Mouse (Mus musculus): ENCODE measurements around the gene Taf6l.
"Not testable (repeated sequence)": the region's sequence is repeated elsewhere in the genome, so short reads cannot be mapped to it uniquely, and the experiment has no call there.

Gene Taf6l

DNA sequence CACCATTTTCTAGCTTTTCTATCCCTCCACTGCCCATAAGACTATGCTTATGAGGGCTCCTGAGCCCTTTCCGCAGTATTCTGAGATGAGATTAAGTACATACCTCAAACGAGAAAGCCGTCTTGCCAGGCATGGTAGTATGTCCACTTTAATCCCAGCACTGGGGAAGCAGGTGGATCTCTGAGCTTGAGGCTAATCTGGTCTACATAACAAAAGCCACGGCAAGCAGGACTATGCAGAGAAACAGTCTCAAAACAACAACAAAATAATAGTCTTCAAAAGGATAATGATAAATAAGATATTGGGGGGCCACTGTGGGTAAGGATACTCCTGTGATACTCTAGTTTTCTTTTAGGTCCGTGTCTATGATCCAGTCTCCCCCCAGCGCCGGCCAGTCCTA, 47.3 kb downstream of the Taf6l start:
- no peak for DNase-seq (ENCODE audit: low read depth, low spot score)

DNA sequence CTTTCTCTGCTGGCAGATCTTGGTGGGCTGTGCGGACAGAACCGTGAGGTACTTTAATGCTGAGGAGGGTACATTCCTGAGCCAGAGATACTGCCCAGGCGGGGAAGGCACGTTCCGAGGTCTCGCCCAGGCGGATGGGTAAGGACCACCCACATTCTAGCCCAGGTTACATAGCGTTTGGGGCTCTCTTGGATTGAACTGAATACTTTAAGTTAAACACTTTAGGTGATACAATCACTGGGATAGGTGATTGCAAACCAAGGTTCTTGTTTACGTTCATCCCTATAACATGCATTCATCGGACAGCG, 50.1 kb downstream of the Taf6l start:
- DNase-seq (ENCODE audit: low read depth, low spot score), result no peak

DNA sequence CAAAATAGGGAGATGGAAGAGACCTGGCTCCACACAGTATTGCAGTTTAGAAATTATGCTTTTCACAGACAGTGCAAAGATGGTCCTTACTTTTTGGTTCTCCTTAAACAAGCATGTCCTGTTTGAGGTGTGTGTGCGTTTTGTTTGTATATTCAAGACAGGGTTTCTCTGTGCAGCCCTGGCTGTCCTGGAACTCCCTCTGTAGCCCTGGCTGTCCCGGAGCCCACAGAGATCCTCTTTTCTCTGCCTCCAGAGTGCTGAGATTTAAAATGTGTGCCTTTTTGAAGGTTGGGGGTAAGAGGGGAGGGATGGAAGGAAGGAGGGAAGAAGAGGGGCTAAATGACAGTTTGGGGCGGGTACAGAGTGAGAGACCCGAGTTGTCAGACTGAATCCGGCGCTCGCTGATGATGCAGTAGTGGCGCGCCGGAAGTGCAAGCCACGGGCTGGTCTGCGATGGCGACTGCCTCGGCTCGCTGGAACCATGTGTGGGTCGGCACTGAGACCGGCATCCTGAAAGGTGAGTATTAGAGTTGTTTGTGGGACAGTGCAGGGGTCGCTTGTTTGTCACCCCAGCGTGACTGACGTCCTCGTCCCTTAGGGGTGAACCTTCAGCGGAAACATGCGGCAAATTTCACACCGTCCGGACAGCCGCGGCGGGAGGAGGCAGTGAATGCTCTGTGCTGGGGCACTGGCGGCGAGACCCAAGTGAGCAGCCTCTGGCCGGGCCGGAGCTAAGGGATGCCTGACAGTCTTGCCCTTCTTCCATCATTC, 50.6 kb downstream of the Taf6l start, which contains the start of gene Wdr74:
Gene Wdr74, plus strand, starts transcription at position 439 of the 771 bp plus-strand sequence.
- DNase-seq (ENCODE audit: low read depth, low spot score), result peak; percentile 94

DNA sequence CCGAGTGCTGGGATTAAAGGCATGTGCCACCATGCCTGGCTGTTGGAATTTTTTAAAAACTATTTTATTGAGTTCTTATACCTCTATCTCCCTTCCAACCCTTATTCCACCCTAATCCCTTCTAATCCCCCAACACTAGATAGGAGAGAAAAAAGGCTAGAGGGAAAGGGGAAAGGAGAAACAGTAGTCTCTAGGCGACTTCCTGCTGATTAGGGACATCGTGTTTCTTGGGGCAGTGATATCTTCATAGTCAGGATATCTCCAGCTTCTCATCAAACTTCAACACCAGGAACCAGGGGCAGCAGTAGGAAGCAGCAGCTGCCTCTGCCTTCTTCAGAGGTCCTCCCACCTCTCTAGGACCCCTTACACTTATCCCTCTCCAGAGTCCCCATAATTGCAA, 51.9 kb downstream of the Taf6l start:
- no peak for DNase-seq (ENCODE audit: low read depth, low spot score)

DNA sequence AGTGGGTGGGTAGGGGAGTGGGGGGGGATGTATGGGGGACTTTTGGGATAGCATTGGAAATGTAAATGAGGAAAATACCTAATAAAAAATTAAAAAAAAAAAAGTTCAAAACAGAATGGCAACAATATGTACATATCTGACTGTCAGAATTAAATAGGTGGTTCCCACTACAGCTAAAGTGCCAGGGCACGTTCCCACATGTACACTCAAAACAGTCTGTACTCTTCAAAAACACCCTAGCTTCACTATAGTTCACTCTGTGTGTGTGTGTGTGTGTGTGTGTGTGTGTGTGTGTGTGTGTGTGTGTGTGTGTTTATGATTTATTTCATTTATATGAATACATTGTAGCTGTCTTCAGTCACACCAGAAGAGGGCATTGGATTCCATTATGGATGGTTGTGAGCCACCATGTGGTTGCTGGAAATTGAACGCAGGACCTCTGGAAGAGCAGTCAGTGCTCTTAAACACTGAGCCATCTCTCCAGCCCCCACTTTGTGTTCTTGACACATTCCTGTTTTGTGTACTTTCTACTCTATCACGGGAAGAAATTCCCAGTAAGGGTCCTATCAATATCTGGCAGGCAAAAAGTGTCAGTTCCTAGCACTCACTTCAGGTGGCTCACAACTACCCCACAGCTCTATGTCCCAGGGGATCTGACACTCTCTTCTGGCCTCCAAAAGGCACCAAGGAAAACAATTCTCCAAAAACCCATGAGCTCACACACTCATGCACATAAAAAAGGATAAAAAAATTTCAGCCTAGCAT, 57.7 kb downstream of the Taf6l start:
- DNase-seq (ENCODE audit: low read depth, low spot score), result not testable (repeated sequence)

DNA sequence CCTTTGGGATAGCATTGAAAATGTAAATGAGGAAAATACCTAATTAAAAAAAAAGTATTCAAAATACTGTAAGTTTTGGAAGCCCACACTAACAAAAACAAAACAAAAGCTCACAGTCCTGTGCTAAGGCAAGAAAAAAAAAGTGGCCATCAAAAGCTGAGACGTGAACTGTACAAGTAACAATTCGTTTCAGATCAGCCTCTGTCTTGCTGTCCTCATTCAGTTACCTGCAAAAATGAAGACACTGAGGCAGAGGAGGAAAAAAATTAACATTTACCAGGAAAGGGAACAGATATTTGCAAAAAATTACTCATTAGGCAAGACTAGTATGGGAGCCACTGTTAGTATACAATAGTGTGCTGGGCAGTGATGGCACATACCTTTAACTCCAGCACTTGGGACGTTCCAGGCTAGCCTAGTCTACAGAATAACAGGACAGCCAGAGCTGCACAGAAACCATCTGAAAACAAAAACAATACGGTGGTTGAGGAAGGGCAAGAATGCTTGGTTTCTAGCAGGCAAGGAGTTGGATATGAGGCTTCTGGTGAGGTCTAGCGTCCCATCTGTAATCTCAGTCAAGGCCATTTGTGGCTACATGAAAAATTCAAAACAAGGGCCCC, 58.6 kb downstream of the Taf6l start:
- DNase-seq (ENCODE audit: low read depth, low spot score), result no peak

DNA sequence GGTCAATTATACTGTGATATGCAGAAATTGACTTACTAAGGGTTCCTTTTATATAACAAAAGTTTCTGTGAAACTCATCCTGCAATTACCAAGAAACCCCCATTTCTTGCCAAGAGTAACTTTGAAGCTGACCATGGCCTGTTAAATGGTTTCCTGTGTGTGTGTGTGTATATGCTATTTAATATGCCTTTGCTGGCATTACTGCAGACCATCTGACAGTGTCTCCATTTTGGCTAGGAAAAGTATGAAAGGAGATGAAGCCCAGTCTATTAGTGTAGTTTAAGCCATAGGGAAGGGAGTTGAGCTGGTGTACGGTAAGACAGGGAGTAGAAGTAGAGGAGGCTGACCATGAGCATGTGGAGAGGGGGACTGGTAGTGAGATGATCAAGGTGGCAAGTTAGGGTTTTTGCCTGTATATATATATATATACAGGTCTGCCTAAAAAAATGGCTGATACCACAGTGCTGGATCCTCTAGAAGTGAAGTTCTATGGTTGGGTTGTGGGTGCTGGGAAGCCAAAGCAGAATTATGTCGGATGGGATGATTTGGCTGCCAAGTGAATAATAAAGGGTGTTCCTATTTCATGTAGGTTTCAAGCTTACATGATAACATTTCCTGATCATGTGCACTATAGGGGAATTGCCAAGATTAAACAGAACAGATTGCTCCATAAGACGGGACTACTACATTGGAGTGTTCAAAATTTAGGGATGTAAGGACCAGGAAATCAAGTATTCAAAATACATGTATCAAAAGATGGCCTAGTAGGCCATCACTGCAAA, 59.4 kb downstream of the Taf6l start:
- DNase-seq (ENCODE audit: low read depth, low spot score), result no peak

DNA sequence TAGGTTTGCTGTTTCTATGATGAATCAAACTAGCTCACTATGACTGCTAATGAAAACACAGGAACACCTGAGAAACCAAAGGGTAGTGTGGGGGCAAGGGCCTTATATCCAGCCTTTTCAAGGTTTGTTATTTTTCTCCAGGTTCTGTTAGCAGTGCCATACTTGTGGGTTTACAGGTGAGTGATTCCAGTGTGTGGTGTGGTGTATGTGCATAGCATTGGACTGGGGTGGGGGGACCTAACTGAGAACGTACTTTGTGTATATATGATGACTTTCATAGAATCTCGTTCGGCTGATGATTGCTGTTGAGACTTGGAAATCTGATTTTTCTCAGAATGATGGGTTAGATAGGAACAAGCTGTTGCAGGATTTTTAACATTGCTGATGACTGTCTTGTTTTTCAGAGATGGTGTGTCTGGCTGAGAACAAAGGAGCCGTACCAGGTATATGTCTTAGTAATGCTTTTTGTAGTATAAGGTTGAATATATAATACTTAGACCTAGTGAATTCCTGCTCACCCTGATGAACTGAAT, 61.1 kb downstream of the Taf6l start:
- DNase-seq (ENCODE audit: low read depth, low spot score), result no peak
